Mouse (Mus musculus) forebrain, embryonic 11.5 days (tissue): ENCODE measurements around the gene Tiprl. TPM values are rescaled to one million over a fixed set of nuclear protein-coding genes. Genes with fewer than 3 reads are reported as not detected.

Experiments used
- ATAC-seq: fragments of 200-750 bp; cut with Nextera tagmentation; replicated peaks from 2 replicates; pipeline ENCODE4 v1.8.0; 2017; ENCODE audit warnings: moderate TSS enrichment; ENCODE audit not compliant: low FRiP score
- DNase-seq: peaks from one replicate; pipeline ENCODE4 v3.0.0-alpha.2; 2017; ENCODE audit warnings: low spot score
- H3K27ac ChIP-seq: fragments of 300-500 bp; sonication (generic); 2 replicates; pipeline ENCODE4 v1.5.1; 2014; ENCODE audit warnings: low read depth, low read length
- H3K27me3 ChIP-seq: fragments of 300-500 bp; sonication (generic); 2 replicates; pipeline ENCODE4 v1.6.1; 2014; ENCODE audit warnings: mild to moderate bottlenecking, low read length, mixed read lengths; ENCODE audit not compliant: control insufficient read depth, insufficient read depth
- H3K36me3 ChIP-seq: fragments of 300-500 bp; sonication (generic); 2 replicates; pipeline ENCODE4 v1.6.1; 2014; ENCODE audit warnings: mild to moderate bottlenecking, low read length, moderate library complexity, mixed read lengths; ENCODE audit not compliant: control insufficient read depth, insufficient read depth
- H3K4me1 ChIP-seq: fragments of 300-500 bp; sonication (generic); replicated peaks from 2 replicates; pipeline ENCODE4 v1.6.1; 2014; ENCODE audit warnings: low read length, mixed read lengths; ENCODE audit not compliant: control insufficient read depth, insufficient read depth
- H3K4me2 ChIP-seq: fragments of 300-500 bp; sonication (generic); 2 replicates; pipeline ENCODE4 v1.6.1; 2014; ENCODE audit warnings: low read depth, mild to moderate bottlenecking, low read length, moderate library complexity, mixed read lengths; ENCODE audit not compliant: severe bottlenecking
- H3K4me3 ChIP-seq: fragments of 300-500 bp; sonication (generic); 2 replicates; pipeline ENCODE4 v1.5.1; 2014; ENCODE audit warnings: low read depth, low read length
- H3K9ac ChIP-seq: fragments of 300-500 bp; sonication (generic); 2 replicates; pipeline ENCODE4 v1.6.1; 2014; ENCODE audit warnings: low read length
- H3K9me3 ChIP-seq: fragments of 300-500 bp; sonication (generic); 2 replicates; pipeline ENCODE4 v1.6.1; 2016; ENCODE audit warnings: low read length, mixed read lengths; ENCODE audit not compliant: control insufficient read depth
- WGBS: fragments of 180-500 bp; shearing (Covaris S2); extraction: QIAGEN DNeasy Blood & Tissue Kit; methylation state at CpG from one replicate; pipeline ENCODE4 v1.1.7; 2014; 5-methylcytosine and 5-hydroxymethylcytosine counted together
- polyA plus RNA-seq: library from polyadenylated mRNA; unstranded; fragments of >200 nt; fragmentation: Nextera tagmentation; extraction: Ambion mirVana; gene quantifications from 2 replicates; pipeline ENCODE4 v1.2.1, GENCODE M21; 2014

The Tiprl gene
- polyA plus RNA-seq, 1 experiment from 2014 or later, result 104 TPM

DNA sequence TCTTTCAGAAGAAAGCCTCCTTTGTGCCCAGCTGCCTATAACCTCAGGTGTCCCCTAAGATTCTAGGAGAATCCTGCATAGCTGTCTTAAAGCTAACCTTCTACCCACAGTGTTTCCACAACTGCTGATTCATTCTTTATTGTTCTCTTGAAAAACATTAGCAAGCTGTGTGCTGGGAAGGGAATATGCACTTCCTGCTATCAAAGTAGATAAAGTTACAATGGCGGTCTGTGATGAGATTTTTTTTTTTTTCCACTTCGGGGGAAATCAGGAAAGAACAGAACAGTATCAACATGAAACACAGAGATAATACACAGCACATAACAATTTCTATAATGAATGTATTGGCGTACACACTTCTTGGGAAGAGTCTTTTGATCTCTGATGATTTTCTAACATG is 38.9 kb downstream of the Tiprl start:
- Histone ChIP-seq H3K4me2 (no peak overlapping the region), H3K9ac (no peak overlapping the region), H3K4me1 (no peaks in the 10 kb centered on the region), H3K36me3 (no peaks in the 10 kb centered on the region), H3K27me3 (no peaks in the 10 kb centered on the region), H3K9me3 (no peaks in the 10 kb centered on the region), H3K4me3 (no peak overlapping the region), H3K27ac (no peak overlapping the region)
- WGBS, result 86% methylated on average over 3 of the region's 3 CpGs
- DNase-seq (no peak), ATAC-seq (no peak)

DNA sequence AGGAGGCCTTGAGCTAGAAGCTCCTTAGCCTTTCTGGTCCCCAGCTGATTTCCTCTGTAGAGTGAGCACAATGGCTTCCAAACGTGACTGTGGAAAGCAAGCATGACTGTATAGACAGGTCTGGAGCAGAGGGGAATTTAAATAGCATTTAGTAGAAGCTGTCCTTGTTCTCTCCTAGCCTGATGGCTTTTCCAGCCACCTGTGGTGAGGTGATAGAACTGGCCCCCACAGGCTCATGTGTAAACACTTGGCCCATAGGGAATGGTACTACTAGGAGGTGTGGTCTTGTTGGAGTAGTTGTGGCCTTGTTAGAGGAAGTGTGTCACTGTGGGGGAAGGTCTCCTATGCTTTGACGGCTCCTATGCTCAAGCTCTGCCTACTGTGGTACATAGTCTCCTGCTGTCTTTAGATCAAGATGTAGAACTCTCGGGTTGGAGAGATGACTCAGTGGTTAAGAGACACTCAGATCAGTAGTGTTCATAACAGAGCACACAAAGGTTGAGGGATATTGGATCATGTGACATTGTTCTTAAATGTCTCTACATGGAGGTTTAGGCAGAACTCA is 41.3 kb downstream of the Tiprl start:
- 72% methylated on average over 3 of the region's 3 CpGs for WGBS
- H3K9ac ChIP-seq, result no peak overlapping the region
- no peak overlapping the region for H3K27ac ChIP-seq
- DNase-seq (no peak), ATAC-seq (no peak)
- no peak overlapping the region for H3K4me3 ChIP-seq
- H3K4me2 ChIP-seq, result no peak overlapping the region
- no peaks in the 10 kb centered on the region for H3K4me1 ChIP-seq
- no peaks in the 10 kb centered on the region for H3K36me3 ChIP-seq
- no peaks in the 10 kb centered on the region for H3K9me3 ChIP-seq
- H3K27me3 ChIP-seq, result no peaks in the 10 kb centered on the region

DNA sequence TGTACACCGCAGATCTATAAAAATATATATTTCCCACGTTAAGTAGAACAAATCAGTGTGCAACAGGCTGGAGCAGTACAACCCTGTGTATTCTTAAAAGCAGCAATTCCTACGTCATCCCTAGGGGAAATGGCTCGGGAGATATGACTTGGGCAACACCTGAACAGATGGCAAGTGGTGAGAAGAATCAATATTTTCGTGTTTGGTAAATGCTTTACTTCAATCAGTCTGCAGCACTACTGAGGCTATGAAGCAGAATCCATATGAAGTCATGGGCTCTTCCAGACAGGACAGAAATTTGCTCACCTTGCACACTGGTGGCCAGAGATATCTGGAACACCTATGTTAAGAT is 42.2 kb downstream of the Tiprl start:
- DNase-seq (no peak), ATAC-seq (0 out of 2 replicates have a peak, but pooled peaks have one; percentile 4)
- H3K4me3 ChIP-seq, result peak overlapping the region; percentile 64
- no peaks in the 10 kb centered on the region for H3K4me1 ChIP-seq
- no peaks in the 10 kb centered on the region for H3K9me3 ChIP-seq
- 15% methylated on average over 5 of the region's 5 CpGs for WGBS
- no peaks in the 10 kb centered on the region for H3K36me3 ChIP-seq
- H3K4me2 ChIP-seq, result peak overlapping the region; percentile 85
- no peak overlapping the region for H3K27ac ChIP-seq
- H3K9ac ChIP-seq, result peak overlapping the region; percentile 70
- no peaks in the 10 kb centered on the region for H3K27me3 ChIP-seq

DNA sequence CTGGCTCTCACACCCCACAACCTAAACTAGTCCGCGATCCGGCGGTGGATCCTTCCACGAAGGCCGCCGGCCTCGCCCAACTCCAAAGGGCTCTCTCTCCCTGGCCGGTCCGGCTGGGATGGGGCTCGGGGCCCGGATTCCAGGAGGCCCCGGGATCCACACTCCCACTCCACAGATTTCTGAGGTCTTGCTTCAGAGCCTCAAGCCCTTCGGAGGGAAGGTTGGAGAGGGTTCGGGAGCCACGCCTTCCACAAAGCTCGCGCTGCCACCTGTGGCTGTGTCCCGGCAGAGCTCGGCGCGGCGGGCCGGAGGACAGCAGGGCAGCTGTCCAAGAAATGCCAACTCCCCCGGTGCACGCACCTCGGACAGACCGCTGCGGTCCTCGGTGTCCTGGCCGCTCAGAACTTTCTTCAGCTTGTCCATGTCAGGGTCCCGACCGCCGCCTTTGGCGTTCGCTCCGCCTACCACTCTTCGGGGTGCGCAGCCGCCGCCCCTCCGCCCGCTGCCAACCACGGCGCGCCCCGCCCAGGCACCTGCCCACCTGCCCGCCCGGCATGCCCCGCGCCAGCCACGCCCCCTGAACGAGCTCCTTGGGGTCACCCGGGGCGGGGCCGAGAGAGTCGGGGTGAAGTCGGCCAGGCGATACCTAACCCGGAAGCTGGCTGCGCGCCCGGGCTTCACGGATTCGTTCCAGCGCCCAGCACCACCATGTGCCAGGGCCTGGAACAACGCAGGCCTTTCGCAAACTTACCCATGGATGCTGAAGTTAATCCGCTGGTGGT is 42.7 kb downstream of the Tiprl start, which contains the start of gene Sft2d2:
Gene Sft2d2 (minus strand): TSS at position 559 of the 782 bp plus-strand sequence.
- H3K27ac ChIP-seq, result no peak within 1 kb of the TSS
- DNase-seq, result peak; percentile 92
- peak within 1 kb of the TSS; percentile 85 for H3K4me2 ChIP-seq
- H3K27me3 ChIP-seq, result no peaks in the 10 kb centered on the region
- H3K9ac ChIP-seq, result peak within 1 kb of the TSS; percentile 70
- no peaks in the 10 kb centered on the region for H3K36me3 ChIP-seq
- under 1% methylated on average over 68 of the region's 69 CpGs for WGBS
- ATAC-seq, result peak; percentile 93
- H3K4me1 ChIP-seq, result no peaks in the 10 kb centered on the region
- no peaks in the 10 kb centered on the region for H3K9me3 ChIP-seq
- H3K4me3 ChIP-seq, result peak within 1 kb of the TSS; percentile 64

DNA sequence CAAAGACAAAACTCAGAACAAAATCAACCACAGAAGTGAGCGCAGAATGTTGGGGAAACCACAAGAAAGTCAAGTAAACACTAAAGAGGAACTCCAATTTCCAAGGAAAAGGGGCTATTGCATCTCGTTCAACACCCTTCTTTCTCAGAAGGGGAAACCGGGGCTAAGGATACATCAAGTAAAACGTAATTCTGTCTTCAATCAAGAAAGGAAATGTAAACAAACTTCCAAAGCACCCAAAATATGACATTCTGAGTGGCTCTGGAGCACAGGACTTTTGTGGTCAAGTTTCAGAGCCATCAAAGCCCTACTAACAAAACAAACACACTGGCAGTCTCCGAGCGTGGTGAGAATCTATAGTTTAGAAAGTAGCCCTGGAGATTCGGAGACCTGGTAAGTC is 43.4 kb downstream of the Tiprl start:
- Histone ChIP-seq H3K4me3 (peak overlapping the region; percentile 64), H3K27ac (no peak overlapping the region), H3K9ac (peak overlapping the region; percentile 70), H3K27me3 (no peaks in the 10 kb centered on the region), H3K9me3 (no peaks in the 10 kb centered on the region), H3K36me3 (no peaks in the 10 kb centered on the region), H3K4me1 (no peaks in the 10 kb centered on the region), H3K4me2 (peak overlapping the region; percentile 85)
- no peak for DNase-seq
- no peak for ATAC-seq
- WGBS, result 19% methylated on average over 7 of the region's 7 CpGs

DNA sequence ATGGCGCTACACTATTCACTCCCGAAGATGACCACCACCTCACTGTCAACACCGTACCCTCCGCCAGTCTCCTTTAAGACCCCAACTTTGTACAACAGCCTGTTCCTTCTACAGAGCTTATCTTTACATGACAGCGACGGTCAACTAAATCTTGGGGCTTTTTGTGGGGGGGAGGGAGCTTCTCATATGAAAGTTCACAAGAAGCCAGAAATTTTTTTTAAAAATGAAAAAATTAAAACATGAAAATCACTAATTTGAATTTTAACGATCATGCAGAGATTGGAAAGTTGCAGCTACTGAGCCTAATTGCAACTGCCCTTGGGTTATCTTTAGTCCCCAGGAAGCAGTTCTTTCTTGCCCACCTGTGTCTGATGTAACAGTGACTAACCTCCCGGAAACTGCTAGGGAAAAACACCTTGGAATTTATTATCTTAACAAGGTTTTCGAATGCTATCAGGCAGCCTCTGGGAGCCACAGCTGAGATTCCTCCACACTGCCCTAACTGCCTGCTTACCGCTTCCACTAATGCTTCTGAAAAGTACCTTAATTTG is 44.0 kb downstream of the Tiprl start:
- Histone ChIP-seq H3K4me3 (no peak overlapping the region), H3K4me1 (no peaks in the 10 kb centered on the region), H3K27me3 (no peaks in the 10 kb centered on the region), H3K9ac (no peak overlapping the region), H3K9me3 (no peaks in the 10 kb centered on the region), H3K36me3 (no peaks in the 10 kb centered on the region), H3K4me2 (no peak overlapping the region; the same call in 1 of the 2 replicates), H3K27ac (no peak overlapping the region)
- WGBS, result 77% methylated on average over 10 of the region's 10 CpGs
- ATAC-seq (no peak), DNase-seq (peak; percentile 38)

DNA sequence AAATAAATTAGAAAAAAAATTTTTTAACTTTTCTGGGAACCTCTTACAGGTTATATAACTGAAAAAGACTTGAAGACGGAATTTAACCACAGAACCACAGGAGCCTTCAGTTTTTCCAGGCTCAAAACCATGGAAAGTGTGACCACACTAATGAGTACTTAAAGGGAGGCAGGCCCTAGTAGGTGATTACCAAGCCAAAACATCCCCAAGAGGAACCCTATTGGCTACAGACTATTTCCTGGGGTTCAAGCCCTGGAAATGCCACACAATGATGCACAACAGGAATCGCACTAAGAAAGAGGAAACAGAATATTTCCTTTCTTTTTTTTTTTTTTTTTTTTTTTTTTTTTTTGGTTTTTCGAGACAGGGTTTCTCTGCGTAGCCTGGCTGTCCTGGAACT is 44.7 kb downstream of the Tiprl start:
- no peak for DNase-seq
- no peaks in the 10 kb centered on the region for H3K27me3 ChIP-seq
- WGBS, result 79% methylated on average over 4 of the region's 4 CpGs
- no peak overlapping the region for H3K4me2 ChIP-seq
- H3K27ac ChIP-seq, result no peak overlapping the region
- no peak overlapping the region for H3K9ac ChIP-seq
- H3K4me3 ChIP-seq, result no peak overlapping the region
- no peaks in the 10 kb centered on the region for H3K9me3 ChIP-seq
- H3K36me3 ChIP-seq, result no peaks in the 10 kb centered on the region
- no peak for ATAC-seq
- no peaks in the 10 kb centered on the region for H3K4me1 ChIP-seq

DNA sequence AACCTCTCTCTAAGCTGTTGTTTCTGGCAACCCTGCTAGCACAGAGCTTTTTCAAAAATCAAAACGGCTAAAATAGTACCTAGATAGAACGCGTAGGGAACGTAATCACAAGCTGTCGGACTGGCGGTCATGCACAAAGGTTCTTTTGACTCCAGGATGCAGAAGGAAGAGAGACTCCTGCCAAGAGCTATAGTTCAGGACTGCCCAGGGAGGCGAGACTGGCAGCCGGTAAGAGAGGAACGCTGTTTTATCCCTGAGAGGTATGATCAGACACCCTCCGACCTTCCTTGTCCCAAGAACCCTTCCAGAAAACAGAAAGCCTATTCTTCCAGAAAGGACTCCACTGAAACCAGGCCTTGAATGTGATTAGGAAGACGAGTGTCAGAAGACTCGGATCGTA is 45.2 kb downstream of the Tiprl start:
- Histone ChIP-seq H3K27ac (no peak overlapping the region), H3K36me3 (no peaks in the 10 kb centered on the region), H3K9ac (no peak overlapping the region), H3K4me3 (no peak overlapping the region), H3K4me1 (no peaks in the 10 kb centered on the region), H3K27me3 (no peaks in the 10 kb centered on the region), H3K4me2 (no peak overlapping the region), H3K9me3 (no peaks in the 10 kb centered on the region)
- DNase-seq, result no peak
- WGBS, result 71% methylated on average over 13 of the region's 13 CpGs
- no peak for ATAC-seq
